Mouse (Mus musculus) spleen, adult 2 months (tissue): ENCODE results near the gene Cisd2.

Source experiments
- CTCF ChIP-seq: fragments of 200-500 bp; IDR thresholded peaks from 2 replicates; pipeline ENCODE4 v1.5.1; 2011; ENCODE audit warnings: mild to moderate bottlenecking, inconsistent platforms; ENCODE audit not compliant: insufficient read depth, insufficient read length, insufficient replicate concordance; ENCODE audit errors: extremely low read depth
- POLR2A ChIP-seq: fragments of 200-500 bp; IDR thresholded peaks from 2 replicates; pipeline ENCODE4 v1.6.1; 2011; ENCODE audit warnings: low read depth, low read length, inconsistent platforms

DNA sequence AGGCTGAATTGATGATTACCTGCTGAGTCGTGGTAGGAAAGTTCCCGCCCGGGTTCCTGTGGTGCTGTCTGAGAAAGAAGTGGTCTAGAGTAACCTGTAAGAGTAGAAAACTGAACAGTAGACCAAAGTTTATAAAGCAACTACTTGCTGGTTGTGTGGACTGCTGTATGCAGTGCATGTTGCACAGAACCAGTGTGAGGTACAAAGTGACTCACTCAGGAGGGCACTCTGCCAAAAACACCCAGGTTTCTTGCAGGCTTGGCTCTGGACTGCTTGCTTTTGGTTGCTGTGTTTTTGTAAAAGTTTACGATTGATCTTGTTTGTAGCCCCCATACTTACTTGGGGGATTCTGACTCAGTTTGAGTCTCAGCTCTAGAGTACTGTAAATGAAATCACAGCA, 46.2 kb upstream of the Cisd2 start:
- no peak for TF ChIP-seq CTCF
- TF ChIP-seq POLR2A = no peak
